ENCODE assay signal across 10 mouse cellular contexts in genomic region chr14:8156947-8157346, GRCm38 (mm10). TPM values are rescaled to one million over a fixed set of nuclear protein-coding genes. Genes with fewer than 3 reads are reported as not detected.
DNase-seq lines count a peak whose midpoint lies in the region; ATAC-seq and TF ChIP-seq lines count a peak whose summit lies in the region.
"Had no signal": no experiment of that assay in that cellular context is flagged by ENCODE, and none has a peak within 500 bp of the region (broad histone marks: within the 10 kb centered on the region; RNA-seq: fewer than 3 reads in every experiment).

No protein-coding gene starts in this region.

- H3K36me3 ChIP-seq in forebrain, postnatal 0 days (ENCODE audit: insufficient read depth) = peaks cover 47% of the 10 kb centered on the region
- H3K36me3 ChIP-seq in forebrain, embryonic 16.5 days (ENCODE audit: control insufficient read depth, insufficient read depth) = peaks cover 9% of the 10 kb centered on the region
- peaks cover 59% of the 10 kb centered on the region for H3K36me3 ChIP-seq in midbrain, embryonic 14.5 days (ENCODE audit: control insufficient read depth, insufficient read depth, low read length)
- peaks cover 10% of the 10 kb centered on the region; the same call in 1 of the 2 replicates for H3K36me3 ChIP-seq in midbrain, embryonic 10.5 days

- peak; percentile 43 for TF ChIP-seq CTCF in forebrain, postnatal 0 days (IDR thresholded peaks at IDR 0.05; ENCODE audit: low read depth)
- TF ChIP-seq CTCF in brain, embryonic 14.5 days (IDR thresholded peaks at IDR 0.05; ENCODE audit: borderline replicate concordance, extremely low read depth, insufficient read depth, insufficient read length) = peak; percentile 14; the same call in 1 of the 2 replicates

- TF ChIP-seq POLR2A in brain, embryonic 14.5 days (IDR thresholded peaks at IDR 0.05; ENCODE audit: borderline replicate concordance, extremely low read depth, insufficient read depth, insufficient read length, poor library complexity, severe bottlenecking) = no peak

- H3K27ac ChIP-seq in forebrain, postnatal 0 days (ENCODE audit: low read depth, low read length) = no peak overlapping the region
- H3K27ac ChIP-seq in forebrain, embryonic 16.5 days (ENCODE audit: low read length) = no peak overlapping the region
- no peak overlapping the region for H3K27ac ChIP-seq in midbrain, embryonic 14.5 days (replicated peaks; ENCODE audit: low read depth, low read length)
- H3K27ac ChIP-seq in midbrain, embryonic 10.5 days (replicated peaks) = no peak overlapping the region
- H3K27ac ChIP-seq: heart, embryonic 15.5 days had no signal

- H3K27me3 ChIP-seq in forebrain, postnatal 0 days (ENCODE audit: insufficient read depth, low read length) = no peaks in the 10 kb centered on the region
- H3K27me3 ChIP-seq in forebrain, embryonic 16.5 days (replicated peaks; ENCODE audit: control insufficient read depth, insufficient read depth, low read length) = no peaks in the 10 kb centered on the region
- no peaks in the 10 kb centered on the region for H3K27me3 ChIP-seq in midbrain, embryonic 14.5 days (ENCODE audit: control insufficient read depth, insufficient read depth, low read length)
- no peaks in the 10 kb centered on the region for H3K27me3 ChIP-seq in midbrain, embryonic 10.5 days (ENCODE audit: low read depth, poor library complexity, severe bottlenecking)
- H3K27me3 ChIP-seq: heart, embryonic 15.5 days had no signal

- no peaks in the 10 kb centered on the region for H3K4me1 ChIP-seq in forebrain, postnatal 0 days (ENCODE audit: insufficient read depth)
- no peaks in the 10 kb centered on the region for H3K4me1 ChIP-seq in forebrain, embryonic 16.5 days (replicated peaks; ENCODE audit: control insufficient read depth, insufficient read depth, low read length)
- H3K4me1 ChIP-seq in midbrain, embryonic 14.5 days (ENCODE audit: control insufficient read depth, insufficient read depth, low read length) = no peaks in the 10 kb centered on the region
- no peaks in the 10 kb centered on the region; the same call in 1 of the 2 replicates for H3K4me1 ChIP-seq in midbrain, embryonic 10.5 days
- H3K4me1 ChIP-seq: heart, embryonic 15.5 days had no signal

- no peak overlapping the region for H3K9ac ChIP-seq in forebrain, postnatal 0 days
- no peak overlapping the region for H3K9ac ChIP-seq in forebrain, embryonic 16.5 days (replicated peaks; ENCODE audit: low read depth, low read length)
- H3K9ac ChIP-seq in midbrain, embryonic 14.5 days (replicated peaks; ENCODE audit: low read length) = no peak overlapping the region
- H3K9ac ChIP-seq: heart, embryonic 15.5 days had no signal

- no peak overlapping the region for H3K4me2 ChIP-seq in forebrain, postnatal 0 days (ENCODE audit: low read depth)
- H3K4me2 ChIP-seq in forebrain, embryonic 16.5 days (ENCODE audit: low read length) = no peak overlapping the region
- no peak overlapping the region for H3K4me2 ChIP-seq in midbrain, embryonic 14.5 days (ENCODE audit: low read length)
- H3K4me2 ChIP-seq: heart, embryonic 15.5 days had no signal

- ATAC-seq in forebrain, postnatal 0 days = no peak
- ATAC-seq in forebrain, embryonic 16.5 days = no peak
- no peak for ATAC-seq in midbrain, embryonic 14.5 days (ENCODE audit: low FRiP score, low TSS enrichment)
- peak; percentile 39; the same call in 1 of the 2 replicates for ATAC-seq in neutrophil, adult 5-6 weeks (ENCODE audit: extremely low read depth, insufficient number of reproducible peaks, low FRiP score, poor library complexity, severe bottlenecking)

- H3K9me3 ChIP-seq in forebrain, postnatal 0 days (ENCODE audit: low read length) = no peaks in the 10 kb centered on the region
- no peaks in the 10 kb centered on the region for H3K9me3 ChIP-seq in forebrain, embryonic 16.5 days (ENCODE audit: control insufficient read depth, low read length)
- H3K9me3 ChIP-seq in midbrain, embryonic 14.5 days (ENCODE audit: control insufficient read depth, low read length) = no peaks in the 10 kb centered on the region
- H3K9me3 ChIP-seq in midbrain, embryonic 10.5 days (replicated peaks) = no peaks in the 10 kb centered on the region
- H3K9me3 ChIP-seq: heart, embryonic 15.5 days had no signal

- 35% methylated on average over 3 of the region's 3 CpGs for WGBS in forebrain, postnatal 0 days
- 24% methylated on average over 3 of the region's 3 CpGs for WGBS in forebrain, embryonic 16.5 days
- 39% methylated on average over 3 of the region's 3 CpGs for WGBS in midbrain, embryonic 14.5 days
- WGBS in midbrain, embryonic 10.5 days = 40% methylated on average over 3 of the region's 3 CpGs

- no peak overlapping the region for H3K4me3 ChIP-seq in forebrain, postnatal 0 days (ENCODE audit: low read depth, low read length)
- no peak overlapping the region for H3K4me3 ChIP-seq in forebrain, embryonic 16.5 days (replicated peaks; ENCODE audit: low read length)
- H3K4me3 ChIP-seq in midbrain, embryonic 14.5 days (replicated peaks; ENCODE audit: low read depth, low read length) = no peak overlapping the region
- H3K4me3 ChIP-seq in midbrain, embryonic 10.5 days = no peak overlapping the region
- H3K4me3 ChIP-seq: heart, embryonic 15.5 days had no signal

- peak; percentile 9 for DNase-seq in forebrain, postnatal 0 days
- DNase-seq in midbrain, embryonic 14.5 days = peak; percentile 30
- DNase-seq in midbrain, embryonic 10.5 days (ENCODE audit: low spot score) = no peak
- DNase-seq in brain, embryonic 14.5 days (ENCODE audit: low read depth) = peak; percentile 28
- no peak for DNase-seq in adrenal gland, postnatal 14 days
- DNase-seq in urinary bladder, adult 18-20 months (ENCODE audit: low spot score in 2 of 2) = no peak
- DNase-seq: thymus, postnatal 4 days had no signal

RNA-seq across cellular contexts. Expression of gene Pdhb, which starts 15.9 kb away (rescaled TPM):
- total RNA-seq in forebrain, postnatal 0 days (2014; rRNA removed) = 151 and 183 TPM in 2 replicates
- 249 and 263 TPM in 2 replicates for polyA plus RNA-seq in forebrain, postnatal 0 days (2015; fragmentation: Nextera tagmentation; extraction: Ambion mirVana)
- 249 and 250 TPM in 2 replicates for polyA plus RNA-seq in forebrain, embryonic 16.5 days (2015; fragmentation: Nextera tagmentation; extraction: Ambion mirVana)
- polyA plus RNA-seq in midbrain, embryonic 14.5 days (2014; fragmentation: Nextera tagmentation; extraction: Ambion mirVana) = 242 and 245 TPM in 2 replicates
- 214 and 225 TPM in 2 replicates for polyA plus RNA-seq in midbrain, embryonic 10.5 days (2016; fragmentation: Nextera tagmentation; extraction: Ambion mirVana)
- polyA plus RNA-seq in brain, embryonic 14.5 days (2012; rRNA removed) = 158 and 181 TPM in 2 replicates
- 82.0 and 95.6 TPM in 2 replicates for total RNA-seq in neutrophil, adult 5-6 weeks (2017)
- 450 and 471 TPM in 2 replicates for total RNA-seq in adrenal gland, postnatal 14 days (2021)

RNA-seq across cellular contexts. Expression of gene Kctd6, which starts 57.0 kb away (rescaled TPM):
- 19.3 and 27.0 TPM in 2 replicates for total RNA-seq in forebrain, postnatal 0 days (2014; rRNA removed)
- 37.0 and 42.0 TPM in 2 replicates for polyA plus RNA-seq in forebrain, postnatal 0 days (2015; fragmentation: Nextera tagmentation; extraction: Ambion mirVana)
- 7.2 and 8.1 TPM in 2 replicates for polyA plus RNA-seq in forebrain, embryonic 16.5 days (2015; fragmentation: Nextera tagmentation; extraction: Ambion mirVana)
- polyA plus RNA-seq in midbrain, embryonic 14.5 days (2014; fragmentation: Nextera tagmentation; extraction: Ambion mirVana) = 9.1 and 11.6 TPM in 2 replicates
- 2.4 and 2.6 TPM in 2 replicates for polyA plus RNA-seq in midbrain, embryonic 10.5 days (2016; fragmentation: Nextera tagmentation; extraction: Ambion mirVana)
- 15.0 and 16.9 TPM in 2 replicates for polyA plus RNA-seq in brain, embryonic 14.5 days (2012; rRNA removed)
- total RNA-seq in neutrophil, adult 5-6 weeks (2017) = 5.5 and 9.2 TPM in 2 replicates
- 12.3 and 15.4 TPM in 2 replicates for total RNA-seq in adrenal gland, postnatal 14 days (2021)

RNA-seq across cellular contexts. Expression of gene Pxk, which starts 58.9 kb away (rescaled TPM):
- 34.0 and 36.0 TPM in 2 replicates for total RNA-seq in forebrain, postnatal 0 days (2014; rRNA removed)
- 38.6 and 45.1 TPM in 2 replicates for polyA plus RNA-seq in forebrain, postnatal 0 days (2015; fragmentation: Nextera tagmentation; extraction: Ambion mirVana)
- polyA plus RNA-seq in forebrain, embryonic 16.5 days (2015; fragmentation: Nextera tagmentation; extraction: Ambion mirVana) = 51.2 and 63.0 TPM in 2 replicates
- 48.4 and 57.1 TPM in 2 replicates for polyA plus RNA-seq in midbrain, embryonic 14.5 days (2014; fragmentation: Nextera tagmentation; extraction: Ambion mirVana)
- polyA plus RNA-seq in midbrain, embryonic 10.5 days (2016; fragmentation: Nextera tagmentation; extraction: Ambion mirVana) = 14.7 and 17.8 TPM in 2 replicates
- 55.5 and 62.4 TPM in 2 replicates for polyA plus RNA-seq in brain, embryonic 14.5 days (2012; rRNA removed)
- 196 and 202 TPM in 2 replicates for total RNA-seq in neutrophil, adult 5-6 weeks (2017)
- 54.8 and 61.4 TPM in 2 replicates for total RNA-seq in adrenal gland, postnatal 14 days (2021)

Comparison
In these comparisons a context has a peak if more than half of its experiments do, and no peak if none do; other contexts are left out.
1. DNase-seq: peak in forebrain, postnatal 0 days (single experiment), midbrain, embryonic 14.5 days (single experiment) and brain, embryonic 14.5 days (single experiment); none in midbrain, embryonic 10.5 days (single experiment), adrenal gland, postnatal 14 days (single experiment) and urinary bladder, adult 18-20 months (0 of 2).